Mouse (Mus musculus) CH12.LX (cell line): ENCODE measurements around the gene Cntn1.

Experiments used
- CTCF ChIP-seq, 2 experiments: IDR thresholded peaks in 1 of 2; conservative IDR thresholded peaks in 1 of 2; 2 replicates each; pipeline ENCODE4 v1.5.1; 2011 to 2012; ENCODE audit warnings: low read depth in 2 of 2, low read length in 2 of 2, improper control_type of control experiment in 1 of 2, inconsistent platforms in 1 of 2, mild to moderate bottlenecking in 1 of 2, moderate library complexity in 1 of 2
- E2F4 ChIP-seq: IDR thresholded peaks from 2 replicates; pipeline ENCODE4 v1.6.1; 2011; ENCODE audit warnings: low read depth, low read length, improper control_type of control experiment; ENCODE audit not compliant: insufficient replicate concordance
- JUND ChIP-seq: conservative IDR thresholded peaks from 2 replicates; pipeline ENCODE4 v1.6.1; 2011; ENCODE audit warnings: low read depth, low read length, improper control_type of control experiment
- MAFK ChIP-seq: IDR thresholded peaks from 2 replicates; pipeline ENCODE4 v1.6.1; 2011; ENCODE audit warnings: low read length, improper control_type of control experiment; ENCODE audit not compliant: insufficient replicate concordance
- MAX ChIP-seq: IDR thresholded peaks from 2 replicates; pipeline ENCODE4 v1.6.1; 2011; ENCODE audit warnings: low read length, improper control_type of control experiment
- MAZ ChIP-seq: IDR thresholded peaks from 2 replicates; pipeline ENCODE4 v1.6.1; 2012; ENCODE audit warnings: low read depth, mild to moderate bottlenecking, inconsistent platforms, low read length, improper control_type of control experiment, moderate library complexity
- MYC ChIP-seq: IDR thresholded peaks from 2 replicates; pipeline ENCODE4 v1.6.1; 2011; ENCODE audit warnings: low read depth, mild to moderate bottlenecking, improper control_type of control experiment, low read length
- NRF1 ChIP-seq: IDR thresholded peaks from 2 replicates; pipeline ENCODE4 v1.6.1; 2014; ENCODE audit warnings: low read depth, mild to moderate bottlenecking, inconsistent platforms, low read length, improper control_type of control experiment, moderate library complexity
- POLR2A ChIP-seq: IDR thresholded peaks from 2 replicates; pipeline ENCODE4 v1.6.1; 2011; ENCODE audit warnings: low read depth, mild to moderate bottlenecking, improper control_type of control experiment, low read length
- RCOR1 ChIP-seq: conservative IDR thresholded peaks from 2 replicates; pipeline ENCODE4 v1.6.1; 2012; ENCODE audit warnings: low read depth, mild to moderate bottlenecking, inconsistent platforms, low read length, improper control_type of control experiment
- SIN3A ChIP-seq: IDR thresholded peaks from 2 replicates; pipeline ENCODE4 v1.6.1; 2012; ENCODE audit warnings: low read length, improper control_type of control experiment, inconsistent platforms
- ZC3H11A ChIP-seq: IDR thresholded peaks from 2 replicates; pipeline ENCODE4 v1.6.1; 2012; ENCODE audit warnings: low read depth, mild to moderate bottlenecking, inconsistent platforms, low read length, improper control_type of control experiment
- ZKSCAN1 ChIP-seq: IDR thresholded peaks from 2 replicates; pipeline ENCODE4 v1.6.1; 2012; ENCODE audit warnings: low read depth, inconsistent platforms, low read length, improper control_type of control experiment, borderline replicate concordance

DNA sequence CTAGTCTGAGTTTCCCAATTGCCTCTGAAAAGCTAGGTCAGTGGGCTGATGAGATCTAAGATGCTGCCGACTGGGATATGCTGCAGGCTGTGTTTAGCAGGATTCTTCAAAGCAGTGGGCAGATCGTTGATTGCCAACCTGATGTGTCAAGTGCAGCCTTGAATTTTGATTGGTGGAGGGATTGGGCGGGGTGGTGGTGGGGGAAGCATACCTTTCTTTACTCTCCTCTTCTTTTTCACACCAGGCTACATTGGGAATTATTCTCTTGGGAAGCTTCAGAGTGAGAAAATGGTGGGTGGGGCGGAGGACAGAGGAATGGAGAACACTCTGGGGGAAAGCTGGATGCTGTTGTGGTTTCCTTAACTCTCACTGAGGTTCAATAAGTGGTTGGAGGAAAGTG is 2.9 kb upstream of the Cntn1 start:
- TF ChIP-seq CTCF (conservative IDR thresholded peaks at IDR 0.05 in 1 of 2, IDR thresholded peaks at IDR 0.05 in 1 of 2; ENCODE audit: low read depth in 2 of 2, low read length in 2 of 2) (no peak), POLR2A (no peak), E2F4 (no peak), JUND (no peak), RCOR1 (no peak), ZKSCAN1 (no peak), NRF1 (no peak), ZC3H11A (no peak), SIN3A (no peak), MAFK (no peak), MAZ (no peak), MYC (no peak), MAX (no peak)
